Mouse (Mus musculus): ENCODE results near the gene Syngr1. TPM values are rescaled to one million over a fixed set of nuclear protein-coding genes. Genes with fewer than 3 reads are reported as not detected.

Gene Syngr1
- polyA plus RNA-seq, 1 experiment = 50.9 TPM

- Histone ChIP-seq H3K4me1 (ENCODE audit: control insufficient read depth, insufficient read depth, low read length) (peaks cover 4% of the 10 kb centered on the region; the same call in 1 of the 2 replicates), H3K4me3 (replicated peaks; ENCODE audit: extremely low read depth, low read depth, low read length) (no peak overlapping the region)
- WGBS = 56% methylated on average over 5 of the region's 5 CpGs
- no peak for DNase-seq
- TF ChIP-seq POLR2A (IDR thresholded peaks at IDR 0.05; ENCODE audit: borderline replicate concordance, extremely low read depth, low read depth, low read length) = no peak
Measured at GRCm38 (mm10) chr15:80158001-80158706, 67.0 kb downstream of the Syngr1 start.

- no peak overlapping the region for H3K4me3 ChIP-seq (replicated peaks; ENCODE audit: extremely low read depth, low read depth, low read length)
- TF ChIP-seq CTCF (IDR thresholded peaks at IDR 0.05; ENCODE audit: insufficient read depth, low read length) (no peak), POLR2A (IDR thresholded peaks at IDR 0.05; ENCODE audit: borderline replicate concordance, extremely low read depth, low read depth, low read length) (no peak)
- 45% methylated on average over 4 of the region's 4 CpGs for WGBS
- peaks cover 4% of the 10 kb centered on the region; the same call in 1 of the 2 replicates for H3K4me1 ChIP-seq (ENCODE audit: control insufficient read depth, insufficient read depth, low read length)
- DNase-seq = no peak
Measured at GRCm38 (mm10) chr15:80158707-80159090, 67.6 kb downstream of the Syngr1 start.

GRCm38 (mm10) chr15:80159286-80159901 lies 68.3 kb downstream of the Syngr1 start:
- TF ChIP-seq CTCF (IDR thresholded peaks at IDR 0.05; ENCODE audit: insufficient read depth, low read length) (no peak), POLR2A (IDR thresholded peaks at IDR 0.05; ENCODE audit: borderline replicate concordance, extremely low read depth, low read depth, low read length) (peak; percentile 48; the same call in 1 of the 2 replicates)
- Histone ChIP-seq H3K4me3 (replicated peaks; ENCODE audit: extremely low read depth, low read depth, low read length) (no peak overlapping the region), H3K4me1 (ENCODE audit: control insufficient read depth, insufficient read depth, low read length) (peaks cover 4% of the 10 kb centered on the region; the same call in 1 of the 2 replicates)
- WGBS = 37% methylated on average over 8 of the region's 8 CpGs
- peak; percentile 46 for DNase-seq

GRCm38 (mm10) chr15:80160223-80160622 lies 69.1 kb downstream of the Syngr1 start:
- DNase-seq = no peak
- Histone ChIP-seq H3K4me1 (ENCODE audit: control insufficient read depth, insufficient read depth, low read length) (peaks cover 4% of the 10 kb centered on the region; the same call in 1 of the 2 replicates), H3K4me3 (replicated peaks; ENCODE audit: extremely low read depth, low read depth, low read length) (no peak overlapping the region)
- TF ChIP-seq CTCF (IDR thresholded peaks at IDR 0.05; ENCODE audit: insufficient read depth, low read length) (no peak), POLR2A (IDR thresholded peaks at IDR 0.05; ENCODE audit: borderline replicate concordance, extremely low read depth, low read depth, low read length) (no peak)
- 79% methylated on average over 13 of the region's 13 CpGs for WGBS

- TF ChIP-seq CTCF (IDR thresholded peaks at IDR 0.05; ENCODE audit: insufficient read depth, low read length) (no peak), POLR2A (IDR thresholded peaks at IDR 0.05; ENCODE audit: borderline replicate concordance, extremely low read depth, low read depth, low read length) (no peak)
- Histone ChIP-seq H3K4me3 (replicated peaks; ENCODE audit: extremely low read depth, low read depth, low read length) (no peak overlapping the region), H3K4me1 (ENCODE audit: control insufficient read depth, insufficient read depth, low read length) (peaks cover 4% of the 10 kb centered on the region; the same call in 1 of the 2 replicates)
- 84% methylated on average over 4 of the region's 4 CpGs for WGBS
- no peak for DNase-seq
Measured at GRCm38 (mm10) chr15:80160726-80161125, 69.6 kb downstream of the Syngr1 start.

- DNase-seq = no peak
- 87% methylated on average over 3 of the region's 3 CpGs for WGBS
Measured at GRCm38 (mm10) chr15:80161199-80161598, 70.1 kb downstream of the Syngr1 start.

GRCm38 (mm10) chr15:80162401-80162964 lies 71.3 kb downstream of the Syngr1 start:
- DNase-seq = no peak
- TF ChIP-seq CTCF (IDR thresholded peaks at IDR 0.05; ENCODE audit: insufficient read depth, low read length) (no peak), POLR2A (IDR thresholded peaks at IDR 0.05; ENCODE audit: borderline replicate concordance, extremely low read depth, low read depth, low read length) (no peak)
- Histone ChIP-seq H3K4me3 (replicated peaks; ENCODE audit: extremely low read depth, low read depth, low read length) (no peak overlapping the region), H3K4me1 (ENCODE audit: control insufficient read depth, insufficient read depth, low read length) (peaks cover 4% of the 10 kb centered on the region; the same call in 1 of the 2 replicates)
- WGBS = 75% methylated on average over 4 of the region's 4 CpGs

More at GRCm38 (mm10) chr15:80161199-80161598, 70.1 kb downstream of the Syngr1 start:
- Histone ChIP-seq H3K4me1 (ENCODE audit: control insufficient read depth, insufficient read depth, low read length) (peaks cover 4% of the 10 kb centered on the region; the same call in 1 of the 2 replicates), H3K4me3 (replicated peaks; ENCODE audit: extremely low read depth, low read depth, low read length) (no peak overlapping the region)
- no peak for TF ChIP-seq CTCF (IDR thresholded peaks at IDR 0.05; ENCODE audit: insufficient read depth, low read length)
- no peak for TF ChIP-seq POLR2A (IDR thresholded peaks at IDR 0.05; ENCODE audit: borderline replicate concordance, extremely low read depth, low read depth, low read length)

GRCm38 (mm10) chr15:80163274-80163673 lies 72.1 kb downstream of the Syngr1 start:
- WGBS = 75% methylated on average over 11 of the region's 11 CpGs
- DNase-seq = no peak
- no peak for TF ChIP-seq POLR2A (IDR thresholded peaks at IDR 0.05; ENCODE audit: borderline replicate concordance, extremely low read depth, low read depth, low read length)
- no peak for TF ChIP-seq CTCF (IDR thresholded peaks at IDR 0.05; ENCODE audit: insufficient read depth, low read length)
- no peak overlapping the region for H3K4me3 ChIP-seq (replicated peaks; ENCODE audit: extremely low read depth, low read depth, low read length)
- peaks cover 4% of the 10 kb centered on the region; the same call in 1 of the 2 replicates for H3K4me1 ChIP-seq (ENCODE audit: control insufficient read depth, insufficient read depth, low read length)

- Histone ChIP-seq H3K4me3 (replicated peaks; ENCODE audit: extremely low read depth, low read depth, low read length) (no peak overlapping the region), H3K4me1 (ENCODE audit: control insufficient read depth, insufficient read depth, low read length) (peaks cover 4% of the 10 kb centered on the region; the same call in 1 of the 2 replicates)
- no peak for TF ChIP-seq POLR2A (IDR thresholded peaks at IDR 0.05; ENCODE audit: borderline replicate concordance, extremely low read depth, low read depth, low read length)
- TF ChIP-seq CTCF (IDR thresholded peaks at IDR 0.05; ENCODE audit: insufficient read depth, low read length) = no peak
- no peak for DNase-seq
- 83% methylated on average over 4 of the region's 4 CpGs for WGBS
Measured at GRCm38 (mm10) chr15:80163716-80164115, 72.6 kb downstream of the Syngr1 start.
